Mouse (Mus musculus): ENCODE results near the gene Dram1. TPM values are rescaled to one million over a fixed set of nuclear protein-coding genes. Genes with fewer than 3 reads are reported as not detected.
"Not testable (repeated sequence)": the region's sequence is repeated elsewhere in the genome, so short reads cannot be mapped to it uniquely, and the experiment has no call there.

Gene Dram1
- polyA plus RNA-seq, 1 experiment from 2014 or later: 3.8 TPM

DNA sequence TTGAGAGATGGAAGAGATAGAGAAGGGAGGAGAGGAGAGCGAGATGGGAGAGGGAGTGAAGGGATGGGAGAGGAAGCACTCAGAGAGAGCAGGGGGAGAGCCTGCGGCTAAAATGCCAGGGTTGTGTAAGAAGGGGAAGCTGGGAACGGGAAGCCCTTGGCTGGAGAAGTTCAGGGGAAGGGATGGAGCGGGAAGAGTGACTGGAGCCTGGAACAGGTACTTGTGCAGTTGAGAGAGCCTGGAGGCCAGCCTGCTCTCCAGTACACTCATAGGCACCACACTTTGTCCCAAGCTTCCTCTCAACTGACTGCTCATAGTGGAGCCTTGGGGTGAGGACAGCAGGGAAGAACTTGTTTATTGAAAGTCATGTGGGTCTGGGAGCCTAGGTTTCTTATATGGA, 4.6 kb upstream of the Dram1 start:
- H3K27ac ChIP-seq: no peak overlapping the region
- H3K27me3 ChIP-seq (replicated peaks): no peaks in the 10 kb centered on the region
- WGBS: 66% methylated on average over 4 of the region's 4 CpGs
- H3K36me3 ChIP-seq: no peaks in the 10 kb centered on the region
- H3K4me1 ChIP-seq (replicated peaks): peaks cover 17% of the 10 kb centered on the region
- H3K9me3 ChIP-seq: no peaks in the 10 kb centered on the region
- no peak overlapping the region for H3K9ac ChIP-seq
- H3K4me2 ChIP-seq (replicated peaks): no peak overlapping the region
- H3K4me3 ChIP-seq (replicated peaks): no peak overlapping the region
- no peak for ATAC-seq

DNA sequence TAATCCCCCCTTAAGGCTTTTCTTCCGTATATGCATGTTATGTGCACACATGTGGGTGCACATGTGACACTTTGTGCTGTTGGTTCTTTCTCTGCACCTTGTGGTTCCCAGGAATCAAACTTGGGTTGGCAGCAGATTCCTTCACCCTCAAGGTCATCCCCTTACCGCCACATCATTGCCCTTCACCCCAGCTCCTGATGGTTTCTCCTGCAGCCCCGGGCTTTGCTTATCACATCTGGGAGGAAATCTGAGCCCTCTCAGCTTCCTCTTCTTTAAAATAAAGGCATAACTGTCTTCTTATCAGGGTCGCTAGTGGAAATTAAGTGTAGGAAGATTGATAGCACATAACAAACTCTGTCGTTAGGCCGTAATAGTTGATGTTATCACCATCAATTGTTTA, 3.1 kb upstream of the Dram1 start:
- 37% methylated on average over 6 of the region's 6 CpGs for WGBS

DNA sequence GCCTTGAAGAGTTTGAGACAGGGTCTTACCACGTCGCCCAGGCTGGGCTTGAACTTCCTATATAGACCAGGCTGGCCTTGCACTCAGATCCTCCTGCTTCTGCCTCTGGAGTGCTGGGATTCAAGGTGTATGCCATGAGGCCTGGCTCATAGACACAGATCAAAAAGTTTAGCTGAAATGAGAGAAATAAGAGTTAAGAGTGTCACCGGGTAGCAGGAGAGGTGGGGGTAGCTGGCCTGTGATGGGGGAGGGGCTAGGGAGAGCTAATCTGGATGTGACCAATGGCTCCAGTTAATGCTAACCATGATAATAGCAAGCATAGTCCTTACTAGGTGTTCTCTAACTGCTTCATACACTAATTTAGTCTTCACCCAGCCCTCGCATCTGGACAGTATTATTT, 2.4 kb upstream of the Dram1 start:
- no peaks in the 10 kb centered on the region for H3K36me3 ChIP-seq
- peak overlapping the region; percentile 92; the same call in 1 of the 2 replicates for H3K4me2 ChIP-seq (replicated peaks)
- H3K9ac ChIP-seq: no peak overlapping the region
- peaks cover 17% of the 10 kb centered on the region for H3K4me1 ChIP-seq (replicated peaks)
- H3K9me3 ChIP-seq: no peaks in the 10 kb centered on the region
- H3K4me3 ChIP-seq (replicated peaks): no peak overlapping the region
- no peaks in the 10 kb centered on the region for H3K27me3 ChIP-seq (replicated peaks)
- WGBS: 84% methylated on average over 4 of the region's 4 CpGs
- H3K27ac ChIP-seq: no peak overlapping the region
- ATAC-seq: no peak

More for the DNA sequence above, 3.1 kb upstream of the Dram1 start:
- H3K9me3 ChIP-seq: no peaks in the 10 kb centered on the region
- H3K4me3 ChIP-seq (replicated peaks): no peak overlapping the region
- H3K4me2 ChIP-seq (replicated peaks): no peak overlapping the region
- ATAC-seq: no peak
- peaks cover 17% of the 10 kb centered on the region for H3K4me1 ChIP-seq (replicated peaks)
- H3K36me3 ChIP-seq: no peaks in the 10 kb centered on the region
- H3K27ac ChIP-seq: no peak overlapping the region
- no peak overlapping the region for H3K9ac ChIP-seq
- no peaks in the 10 kb centered on the region for H3K27me3 ChIP-seq (replicated peaks)

DNA sequence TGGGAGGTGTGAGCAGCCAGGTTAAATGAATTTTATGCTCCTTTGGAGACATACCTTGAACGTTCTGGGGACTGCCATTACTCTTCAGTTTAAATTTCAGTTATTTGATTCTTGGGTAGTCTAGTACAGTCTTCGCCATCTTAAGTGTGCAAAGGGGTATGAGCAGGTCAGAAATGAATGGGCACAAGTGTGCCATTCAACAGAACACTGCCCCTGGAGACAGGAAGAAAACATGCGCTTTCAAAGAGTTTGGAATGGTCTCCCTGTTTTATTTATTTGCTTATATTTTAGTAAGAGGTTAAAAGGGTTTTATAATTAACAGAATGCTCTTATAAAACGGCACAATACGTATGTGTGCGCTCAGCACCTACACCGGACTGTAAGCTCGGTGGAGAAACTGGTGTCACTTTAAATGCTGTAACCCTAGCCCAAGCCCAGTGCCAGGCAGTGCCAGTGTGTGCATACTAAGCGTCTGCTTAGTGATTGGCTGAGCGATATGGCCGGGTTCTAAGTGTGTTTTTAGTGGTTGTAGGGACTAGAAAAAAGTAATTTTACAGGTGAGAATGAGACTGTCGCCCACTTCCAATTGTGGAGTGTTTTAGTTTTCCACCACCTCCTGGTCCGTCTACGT, 1.7 kb upstream of the Dram1 start:
- no peak for ATAC-seq
- Histone ChIP-seq H3K9me3 (no peaks in the 10 kb centered on the region), H3K36me3 (no peaks in the 10 kb centered on the region), H3K9ac (no peak overlapping the region), H3K27me3 (replicated peaks) (no peaks in the 10 kb centered on the region), H3K4me2 (replicated peaks) (peak overlapping the region; percentile 92), H3K27ac (no peak overlapping the region), H3K4me3 (replicated peaks) (peak overlapping the region; percentile 87), H3K4me1 (replicated peaks) (peaks cover 17% of the 10 kb centered on the region)
- 50% methylated on average over 14 of the region's 14 CpGs for WGBS

DNA sequence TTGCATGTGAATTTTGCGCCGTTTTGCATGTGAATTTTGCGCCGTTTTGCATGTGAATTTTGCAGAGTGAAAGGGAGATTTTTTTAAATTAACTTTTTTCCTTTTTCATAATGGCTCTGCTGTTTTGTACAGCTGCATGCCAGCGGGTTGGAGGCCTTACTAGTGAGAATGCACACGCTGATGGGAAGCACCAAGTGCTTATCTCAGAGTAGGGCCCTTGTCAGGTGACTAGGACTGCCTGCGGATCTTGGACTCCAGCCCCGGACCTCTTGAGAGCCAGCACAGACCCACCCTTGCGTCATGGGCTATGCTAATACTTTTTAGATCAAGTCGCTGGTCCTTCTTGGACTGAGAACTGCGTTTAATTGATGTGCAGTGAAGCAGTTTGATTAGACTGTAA, 1.1 kb upstream of the Dram1 start:
- H3K4me2 ChIP-seq (replicated peaks): peak overlapping the region; percentile 92
- H3K27ac ChIP-seq: peak overlapping the region; percentile 78
- peak overlapping the region; percentile 75 for H3K9ac ChIP-seq
- H3K27me3 ChIP-seq (replicated peaks): no peaks in the 10 kb centered on the region
- 2% methylated on average over 11 of the region's 11 CpGs for WGBS
- peaks cover 17% of the 10 kb centered on the region for H3K4me1 ChIP-seq (replicated peaks)
- ATAC-seq: peak; percentile 85
- peak overlapping the region; percentile 87 for H3K4me3 ChIP-seq (replicated peaks)
- no peaks in the 10 kb centered on the region for H3K36me3 ChIP-seq
- H3K9me3 ChIP-seq: no peaks in the 10 kb centered on the region

DNA sequence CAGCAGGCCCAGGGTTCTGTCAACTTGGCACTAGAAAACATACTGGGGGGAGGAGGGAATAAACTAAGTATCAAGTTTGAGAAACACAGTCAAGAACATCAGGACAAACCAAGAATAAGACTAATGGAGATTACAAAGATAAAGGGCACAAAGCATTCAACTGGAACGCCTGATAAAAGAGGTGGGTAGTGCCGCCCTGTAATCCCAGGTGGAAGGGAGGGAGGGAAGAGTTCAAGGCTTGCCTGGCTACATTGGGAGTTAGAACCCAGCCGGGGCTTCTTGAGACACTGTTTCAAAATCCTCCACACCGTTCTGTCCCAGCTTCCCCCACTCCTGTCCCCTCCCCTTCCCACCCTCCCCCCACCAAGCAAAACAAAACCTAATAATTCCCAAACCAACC, 1.2 kb downstream of the Dram1 start:
- Histone ChIP-seq H3K27ac (no peak overlapping the region), H3K9me3 (no peaks in the 10 kb centered on the region), H3K36me3 (no peaks in the 10 kb centered on the region), H3K4me1 (replicated peaks) (peaks cover 11% of the 10 kb centered on the region), H3K27me3 (replicated peaks) (no peaks in the 10 kb centered on the region), H3K4me3 (replicated peaks) (no peak overlapping the region), H3K9ac (no peak overlapping the region), H3K4me2 (replicated peaks) (no peak overlapping the region)
- ATAC-seq: no peak
- WGBS: 79% methylated on average over 4 of the region's 4 CpGs

DNA sequence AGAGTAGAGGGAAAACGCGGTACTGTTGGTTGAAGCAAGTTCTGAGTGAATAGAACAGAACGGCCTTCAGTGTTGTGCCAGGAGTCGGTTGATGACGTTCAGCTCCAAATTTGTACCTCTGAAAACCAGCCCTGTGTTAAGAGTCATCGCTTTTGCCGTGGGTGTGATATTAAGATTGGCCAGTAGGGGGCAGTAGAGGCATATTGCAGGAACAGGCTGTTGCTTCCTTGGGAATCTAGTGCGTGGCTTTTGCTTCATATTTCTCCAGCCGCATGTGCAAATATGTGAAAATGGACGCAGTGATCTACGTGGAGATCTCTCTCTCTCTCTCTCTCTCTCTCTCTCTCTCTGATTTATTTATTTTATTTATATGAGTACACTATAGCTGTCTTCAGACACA, 2.1 kb downstream of the Dram1 start:
- no peak overlapping the region for H3K4me3 ChIP-seq (replicated peaks)
- H3K36me3 ChIP-seq: no peaks in the 10 kb centered on the region
- no peak overlapping the region for H3K4me2 ChIP-seq (replicated peaks)
- no peaks in the 10 kb centered on the region for H3K9me3 ChIP-seq
- 8% methylated on average over 11 of the region's 11 CpGs for WGBS
- no peak overlapping the region for H3K9ac ChIP-seq
- no peak for ATAC-seq
- peaks cover 8% of the 10 kb centered on the region for H3K4me1 ChIP-seq (replicated peaks)
- H3K27ac ChIP-seq: no peak overlapping the region
- no peaks in the 10 kb centered on the region for H3K27me3 ChIP-seq (replicated peaks)

DNA sequence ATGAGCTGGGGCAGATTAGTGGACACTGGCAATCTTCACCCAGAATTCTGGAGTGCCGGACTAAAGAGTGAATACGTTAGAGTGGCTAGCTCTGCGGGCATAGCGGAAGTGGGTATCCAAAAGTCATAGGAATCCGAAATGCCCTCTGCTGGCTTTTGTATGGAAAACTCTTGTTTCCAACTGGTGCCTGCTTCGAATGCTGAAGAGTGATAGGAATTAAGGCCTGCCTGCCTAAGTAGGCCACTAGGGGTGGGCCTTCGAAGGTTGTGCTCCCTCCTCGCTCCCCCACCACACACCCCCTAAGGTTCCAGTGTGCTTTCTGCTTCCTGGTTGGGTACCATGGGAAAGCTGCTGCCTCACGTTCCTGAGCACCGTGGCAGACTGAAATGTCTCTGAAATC, 3.9 kb downstream of the Dram1 start:
- no peak overlapping the region for H3K27ac ChIP-seq
- H3K4me3 ChIP-seq (replicated peaks): no peak overlapping the region
- H3K36me3 ChIP-seq: no peaks in the 10 kb centered on the region
- H3K4me1 ChIP-seq (replicated peaks): no peaks in the 10 kb centered on the region
- H3K9ac ChIP-seq: no peak overlapping the region
- no peaks in the 10 kb centered on the region for H3K27me3 ChIP-seq (replicated peaks)
- no peak overlapping the region for H3K4me2 ChIP-seq (replicated peaks)
- ATAC-seq: no peak
- no peaks in the 10 kb centered on the region for H3K9me3 ChIP-seq
- 35% methylated on average over 10 of the region's 10 CpGs for WGBS

DNA sequence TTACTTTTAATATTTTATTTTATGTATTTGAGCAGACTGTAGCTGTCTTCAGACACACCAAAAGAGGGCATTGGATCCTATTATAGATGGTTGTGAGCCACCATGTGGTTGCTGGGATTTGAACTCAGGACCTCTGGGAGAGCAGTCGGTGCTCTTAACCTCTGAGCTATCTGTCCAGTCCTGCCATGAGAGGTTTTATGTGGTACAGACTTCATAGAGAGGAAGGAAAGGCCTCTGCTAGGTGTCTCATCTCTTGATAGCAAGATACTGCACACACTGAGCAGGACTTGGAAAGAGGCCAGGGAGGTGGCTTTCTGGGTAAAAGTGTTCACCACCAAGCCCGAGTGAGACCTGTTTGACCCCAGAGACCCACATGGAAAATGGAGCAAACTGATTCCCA, 5.9 kb downstream of the Dram1 start:
- not testable (repeated sequence) for ATAC-seq; H3K27me3 ChIP-seq (replicated peaks); H3K9ac ChIP-seq; H3K9me3 ChIP-seq; H3K4me3 ChIP-seq (replicated peaks); H3K4me1 ChIP-seq (replicated peaks); H3K27ac ChIP-seq; H3K4me2 ChIP-seq (replicated peaks); H3K36me3 ChIP-seq
- 85% methylated on average over 2 of the region's 2 CpGs for WGBS

DNA sequence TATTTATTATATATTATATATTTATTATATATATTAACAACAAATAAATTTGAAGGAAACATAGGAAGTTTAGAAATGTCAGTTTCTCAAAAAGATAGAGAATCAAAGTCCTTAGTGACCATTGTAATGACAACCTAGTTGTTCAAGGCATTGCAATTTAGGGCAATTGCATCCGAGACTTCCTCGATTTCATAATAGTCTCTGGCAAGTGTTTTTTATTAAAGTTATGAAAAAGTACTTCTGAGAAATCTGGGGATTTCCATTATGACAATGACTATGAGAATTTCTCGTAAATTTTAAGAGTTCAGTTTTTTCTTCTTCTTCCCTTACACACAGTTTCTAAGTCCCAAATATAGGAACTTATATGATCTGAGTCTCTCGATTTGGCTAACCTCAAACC, 6.4 kb downstream of the Dram1 start:
- Histone ChIP-seq H3K4me3 (replicated peaks) (no peak overlapping the region), H3K27ac (no peak overlapping the region), H3K9ac (no peak overlapping the region), H3K36me3 (no peaks in the 10 kb centered on the region), H3K4me1 (replicated peaks) (no peaks in the 10 kb centered on the region), H3K27me3 (replicated peaks) (no peaks in the 10 kb centered on the region), H3K9me3 (no peaks in the 10 kb centered on the region), H3K4me2 (replicated peaks) (no peak overlapping the region)
- no peak for ATAC-seq
- 88% methylated on average over 4 of the region's 4 CpGs for WGBS

DNA sequence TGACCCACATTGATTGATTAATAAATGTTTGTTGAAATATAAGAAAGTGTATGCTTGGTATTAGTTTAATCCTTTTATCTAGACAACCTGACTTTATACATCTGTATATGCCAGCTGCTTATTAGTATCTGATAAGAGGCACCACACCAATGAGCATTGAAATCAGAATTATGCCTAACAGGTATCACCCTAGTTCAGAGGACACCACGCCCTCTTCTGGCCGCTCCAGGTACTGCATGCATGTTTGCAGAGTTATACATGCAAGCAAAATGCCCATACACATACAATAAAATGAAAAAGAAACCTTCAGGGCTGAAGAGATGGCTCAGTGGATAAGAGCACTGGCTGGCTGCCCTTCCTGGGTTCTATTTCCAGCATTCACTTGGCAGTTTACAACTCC, 7.1 kb downstream of the Dram1 start:
- H3K4me1 ChIP-seq (replicated peaks): no peaks in the 10 kb centered on the region
- no peak for ATAC-seq
- no peak overlapping the region for H3K27ac ChIP-seq
- H3K36me3 ChIP-seq: no peaks in the 10 kb centered on the region
- no peaks in the 10 kb centered on the region for H3K27me3 ChIP-seq (replicated peaks)
- no peaks in the 10 kb centered on the region for H3K9me3 ChIP-seq
- no peak overlapping the region for H3K4me2 ChIP-seq (replicated peaks)
- no peak overlapping the region for H3K4me3 ChIP-seq (replicated peaks)
- 4% methylated on average over 2 of the region's 2 CpGs for WGBS
- no peak overlapping the region for H3K9ac ChIP-seq

DNA sequence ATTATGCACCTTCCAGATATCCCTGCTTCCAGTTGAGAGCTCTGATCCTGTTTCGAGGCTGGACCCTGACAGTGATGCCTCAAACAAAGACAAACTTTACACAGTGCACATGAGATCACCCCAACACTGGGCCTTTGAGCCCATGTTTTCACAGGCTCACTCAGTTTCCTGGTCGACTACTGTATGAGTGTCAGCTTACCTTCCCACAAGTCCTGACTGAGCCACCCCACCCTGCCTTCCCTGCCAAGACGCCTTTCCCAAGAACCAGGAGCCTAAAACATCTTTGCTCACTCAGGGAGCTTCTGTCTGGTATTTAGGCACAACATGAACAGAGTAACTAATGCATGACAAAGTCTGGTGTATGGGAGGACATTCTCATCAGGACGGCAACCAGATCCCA, 9.6 kb downstream of the Dram1 start:
- ATAC-seq: no peak
- H3K4me1 ChIP-seq (replicated peaks): no peaks in the 10 kb centered on the region
- no peak overlapping the region for H3K27ac ChIP-seq
- no peak overlapping the region for H3K4me2 ChIP-seq (replicated peaks)
- no peaks in the 10 kb centered on the region for H3K27me3 ChIP-seq (replicated peaks)
- H3K4me3 ChIP-seq (replicated peaks): no peak overlapping the region
- 51% methylated on average over 4 of the region's 4 CpGs for WGBS
- H3K36me3 ChIP-seq: no peaks in the 10 kb centered on the region
- no peak overlapping the region for H3K9ac ChIP-seq
- H3K9me3 ChIP-seq: no peaks in the 10 kb centered on the region

DNA sequence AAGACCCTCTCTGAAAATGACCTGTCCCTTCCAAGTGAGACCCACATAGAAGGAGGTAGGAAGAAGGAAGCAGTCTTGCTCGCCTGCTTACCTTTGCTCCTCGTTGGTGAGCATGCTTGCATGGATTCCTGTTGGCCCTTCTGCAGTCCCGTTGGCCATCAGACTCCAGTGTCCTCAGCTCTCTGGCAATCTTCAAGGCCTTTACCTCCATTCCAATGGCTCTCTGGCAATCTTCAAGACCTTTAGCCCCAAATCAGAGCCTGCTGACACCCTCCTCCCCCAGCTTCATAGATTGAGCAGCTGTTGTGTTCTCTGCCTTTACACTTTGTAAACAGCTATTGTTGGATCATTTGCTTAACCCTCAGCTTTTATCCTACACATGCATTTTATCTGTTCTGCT, 14.7 kb downstream of the Dram1 start:
- 84% methylated on average over 3 of the region's 3 CpGs for WGBS
- Histone ChIP-seq H3K27me3 (replicated peaks) (no peaks in the 10 kb centered on the region), H3K4me1 (replicated peaks) (no peaks in the 10 kb centered on the region), H3K9me3 (no peaks in the 10 kb centered on the region), H3K36me3 (no peaks in the 10 kb centered on the region), H3K4me3 (replicated peaks) (no peak overlapping the region), H3K27ac (no peak overlapping the region), H3K4me2 (replicated peaks) (no peak overlapping the region), H3K9ac (no peak overlapping the region)
- ATAC-seq: no peak

All from intestine, embryonic 15.5 days (tissue).